Mouse (Mus musculus) kidney, embryonic 15.5 days (tissue): Measurements from ENCODE around the gene B3gnt4. TPM values are rescaled to one million over a fixed set of nuclear protein-coding genes. Genes with fewer than 3 reads are reported as not detected.

Experiments used
- ATAC-seq: fragments of 200-750 bp; cut with Nextera tagmentation; replicated peaks from 2 replicates; pipeline ENCODE4 v1.8.0; 2017; ENCODE audit warnings: moderate TSS enrichment; ENCODE audit not compliant: low FRiP score
- H3K27ac ChIP-seq: fragments of 300-500 bp; sonication (generic); 2 replicates; pipeline ENCODE4 v1.5.1; 2015; ENCODE audit warnings: mild to moderate bottlenecking, inconsistent platforms
- H3K27me3 ChIP-seq: fragments of 300-500 bp; sonication (generic); 2 replicates; pipeline ENCODE4 v1.6.1; 2015; ENCODE audit warnings: inconsistent platforms
- H3K36me3 ChIP-seq: fragments of 300-500 bp; sonication (generic); 2 replicates; pipeline ENCODE4 v1.6.1; 2015; ENCODE audit warnings: inconsistent platforms
- H3K4me1 ChIP-seq: fragments of 300-500 bp; sonication (generic); 2 replicates; pipeline ENCODE4 v1.6.1; 2015; ENCODE audit warnings: inconsistent platforms
- H3K4me2 ChIP-seq: fragments of 300-500 bp; sonication (generic); 2 replicates; pipeline ENCODE4 v1.6.1; 2015; ENCODE audit warnings: moderate library complexity, mild to moderate bottlenecking, inconsistent platforms
- H3K4me3 ChIP-seq: fragments of 300-500 bp; sonication (generic); replicated peaks from 2 replicates; pipeline ENCODE4 v1.5.1; 2015; ENCODE audit warnings: mild to moderate bottlenecking, inconsistent platforms
- H3K9ac ChIP-seq: fragments of 300-500 bp; sonication (generic); 2 replicates; pipeline ENCODE4 v1.6.1; 2015; ENCODE audit warnings: mild to moderate bottlenecking, inconsistent platforms
- H3K9me3 ChIP-seq: fragments of 300-500 bp; sonication (generic); replicated peaks from 2 replicates; pipeline ENCODE4 v1.6.1; 2016; ENCODE audit warnings: inconsistent platforms
- WGBS: fragments of 180-500 bp; shearing (Covaris S2); methylation state at CpG from one replicate; pipeline ENCODE4 v1.1.7; 2015; ENCODE audit warnings: mixed read lengths; 5-methylcytosine and 5-hydroxymethylcytosine counted together
- microRNA-seq: library from miRNA; unstranded; fragments of <30 nt; microRNA quantifications from one replicate; pipeline ENCODE4, GENCODE M21; 2016
- polyA plus RNA-seq: library from polyadenylated mRNA; unstranded; fragments of >200 nt; fragmentation: Nextera tagmentation; extraction: Ambion mirVana; gene quantifications from 2 replicates; pipeline ENCODE4 v1.2.1, GENCODE M21; 2015

The B3gnt4 gene
- polyA plus RNA-seq, 1 experiment from 2014 or later = 0.22 TPM

DNA sequence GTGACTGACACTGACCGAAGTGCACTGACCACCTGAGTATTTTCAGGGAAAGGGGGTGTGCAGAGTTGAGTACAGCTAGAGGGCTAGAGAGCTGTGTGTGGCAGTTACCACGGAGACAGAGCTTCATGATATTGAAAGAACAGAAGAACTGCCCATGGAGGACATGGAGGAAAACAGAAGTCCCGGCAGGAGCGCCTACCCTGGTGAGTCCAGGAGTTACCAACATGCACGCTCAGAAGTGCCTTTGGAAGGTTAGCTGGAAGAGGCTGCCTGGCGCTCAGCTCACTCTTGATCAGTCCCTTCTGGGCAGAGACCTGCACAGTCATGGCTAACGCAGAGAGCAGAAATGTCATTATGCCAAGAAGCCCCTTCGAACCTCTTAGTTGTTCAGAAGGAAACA lies 19.8 kb downstream of the B3gnt4 start:
- Histone ChIP-seq H3K9me3 (no peaks in the 10 kb centered on the region), H3K4me1 (no peaks in the 10 kb centered on the region), H3K27ac (no peak overlapping the region), H3K9ac (no peak overlapping the region), H3K4me3 (no peak overlapping the region), H3K27me3 (no peaks in the 10 kb centered on the region), H3K36me3 (peaks cover 71% of the 10 kb centered on the region), H3K4me2 (no peak overlapping the region)
- 92% methylated on average over 8 of the region's 8 CpGs for WGBS
- ATAC-seq = no peak

- ATAC-seq = no peak
- no peak overlapping the region for H3K9ac ChIP-seq
- no peaks in the 10 kb centered on the region for H3K4me1 ChIP-seq
- H3K4me2 ChIP-seq = no peak overlapping the region
- H3K27ac ChIP-seq = no peak overlapping the region
- 94% methylated on average over 10 of the region's 10 CpGs for WGBS
- H3K27me3 ChIP-seq = no peaks in the 10 kb centered on the region
- no peaks in the 10 kb centered on the region for H3K9me3 ChIP-seq
- H3K36me3 ChIP-seq = peaks cover 86% of the 10 kb centered on the region
- no peak overlapping the region for H3K4me3 ChIP-seq
Observed at GRCm38 (mm10) chr5:123533801-123534200, 23.5 kb downstream of the B3gnt4 start.

- peaks cover 54% of the 10 kb centered on the region for H3K36me3 ChIP-seq
- no peak overlapping the region for H3K4me2 ChIP-seq
- 92% methylated on average over 7 of the region's 7 CpGs for WGBS
- no peak overlapping the region for H3K27ac ChIP-seq
- H3K4me1 ChIP-seq = no peaks in the 10 kb centered on the region
- H3K9me3 ChIP-seq = no peaks in the 10 kb centered on the region
- no peak overlapping the region for H3K4me3 ChIP-seq
- no peaks in the 10 kb centered on the region for H3K27me3 ChIP-seq
- no peak overlapping the region for H3K9ac ChIP-seq
- no peak for ATAC-seq
Observed at GRCm38 (mm10) chr5:123555693-123556092, 45.4 kb downstream of the B3gnt4 start.

DNA sequence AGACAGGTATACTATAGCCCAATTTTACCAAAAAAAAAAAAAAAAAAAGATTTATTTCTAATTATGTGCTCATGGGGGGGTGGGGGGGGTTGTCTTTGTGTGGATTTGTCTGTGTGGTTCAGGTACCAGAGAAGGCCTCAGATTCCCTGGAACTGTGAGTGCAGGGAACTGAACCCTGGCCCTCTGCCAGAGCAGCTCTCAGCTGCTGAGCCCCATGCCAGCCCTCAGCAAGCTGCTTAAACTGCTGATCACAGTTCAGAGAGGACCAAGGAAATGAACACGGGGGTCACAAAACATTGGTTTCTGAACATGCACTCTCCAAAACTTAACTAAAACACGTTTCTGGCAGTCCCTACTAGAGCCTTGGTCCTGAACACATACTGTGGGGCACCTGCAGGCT lies 46.2 kb downstream of the B3gnt4 start:
- no peak overlapping the region for H3K4me3 ChIP-seq
- H3K9me3 ChIP-seq = no peaks in the 10 kb centered on the region
- H3K27ac ChIP-seq = no peak overlapping the region
- H3K36me3 ChIP-seq = peaks cover 62% of the 10 kb centered on the region
- H3K27me3 ChIP-seq = no peaks in the 10 kb centered on the region
- ATAC-seq = no peak
- H3K4me1 ChIP-seq = no peaks in the 10 kb centered on the region
- WGBS = 72% methylated on average over 2 of the region's 2 CpGs
- H3K4me2 ChIP-seq = no peak overlapping the region
- H3K9ac ChIP-seq = no peak overlapping the region

- Histone ChIP-seq H3K4me3 (no peak overlapping the region), H3K4me1 (no peaks in the 10 kb centered on the region), H3K27ac (no peak overlapping the region), H3K36me3 (peaks cover 91% of the 10 kb centered on the region), H3K9me3 (no peaks in the 10 kb centered on the region), H3K27me3 (no peaks in the 10 kb centered on the region), H3K9ac (no peak overlapping the region), H3K4me2 (no peak overlapping the region)
- ATAC-seq = no peak
- 91% methylated on average over 8 of the region's 8 CpGs for WGBS
Observed at GRCm38 (mm10) chr5:123559588-123559987, 49.3 kb downstream of the B3gnt4 start.

GRCm38 (mm10) chr5:123561128-123561527 lies 50.9 kb downstream of the B3gnt4 start:
- Histone ChIP-seq H3K9ac (no peak overlapping the region), H3K36me3 (peaks cover 94% of the 10 kb centered on the region), H3K27me3 (no peaks in the 10 kb centered on the region), H3K27ac (no peak overlapping the region), H3K4me1 (no peaks in the 10 kb centered on the region), H3K9me3 (no peaks in the 10 kb centered on the region), H3K4me2 (no peak overlapping the region), H3K4me3 (no peak overlapping the region)
- ATAC-seq = no peak
- WGBS = 92% methylated on average over 11 of the region's 11 CpGs

Small RNAs within 50 kb of the gene (microRNA-seq; reads per million reads assigned to microRNA genes)
- gene Mir7647 = 1.6 reads per million, percentile 4 among the genes with 10 or more reads in this experiment

Other genes starting within 250 kb of the B3gnt4 start
- gene Bcl7a, start 166.6 kb upstream of the B3gnt4 start, polyA plus RNA-seq = 41.7 and 42.5 TPM in 2 replicates
- 18.5 and 18.7 TPM in 2 replicates for gene Mlxip, start 115.7 kb upstream of the B3gnt4 start, polyA plus RNA-seq
- gene Lrrc43, start 21.2 kb upstream of the B3gnt4 start, polyA plus RNA-seq = not detected in 2 replicates
- not detected in 2 replicates for gene Il31, start 21.0 kb upstream of the B3gnt4 start, polyA plus RNA-seq
- gene Diablo, start 13.7 kb downstream of the B3gnt4 start, polyA plus RNA-seq = 114 and 121 TPM in 2 replicates
- gene Gm49027, start 15.0 kb downstream of the B3gnt4 start, polyA plus RNA-seq = 1.2 and 2.6 TPM in 2 replicates
- 28.9 and 29.7 TPM in 2 replicates for gene Vps33a, start 62.6 kb downstream of the B3gnt4 start, polyA plus RNA-seq
- 34.0 and 34.1 TPM in 2 replicates for gene Clip1, start 174.2 kb downstream of the B3gnt4 start, polyA plus RNA-seq
- gene Zcchc8, start 210.6 kb downstream of the B3gnt4 start, polyA plus RNA-seq = 82.7 and 83.5 TPM in 2 replicates
- 122 and 124 TPM in 2 replicates for gene Rsrc2, start 239.0 kb downstream of the B3gnt4 start, polyA plus RNA-seq
- 33.0 and 34.1 TPM in 2 replicates for gene Kntc1, start 239.3 kb downstream of the B3gnt4 start, polyA plus RNA-seq